Mouse (Mus musculus) E14TG2a.4 (cell line): Measurements from ENCODE around the gene Zfp385c.

ENCODE experiments used
- CTCF ChIP-seq: conservative IDR thresholded peaks from 2 replicates; pipeline ENCODE4 v1.5.1; 2014; ENCODE audit warnings: low read length
- POU5F1 ChIP-seq: IDR thresholded peaks from 2 replicates; pipeline ENCODE4 v1.6.1; 2014; ENCODE audit warnings: low read length, borderline replicate concordance

- TF ChIP-seq CTCF (no peak), POU5F1 (no peak)
Observed at GRCm38 (mm10) chr11:100595533-100595932, 96.7 kb downstream of the Zfp385c start.
